Mouse (Mus musculus): ENCODE measurements around the gene Stoml1. TPM values are rescaled to one million over a fixed set of nuclear protein-coding genes. Genes with fewer than 3 reads are reported as not detected.

Gene Stoml1
- 11.3 to 14.2 TPM (median 13.0 TPM) in 3 replicates for total RNA-seq (2017)

DNA sequence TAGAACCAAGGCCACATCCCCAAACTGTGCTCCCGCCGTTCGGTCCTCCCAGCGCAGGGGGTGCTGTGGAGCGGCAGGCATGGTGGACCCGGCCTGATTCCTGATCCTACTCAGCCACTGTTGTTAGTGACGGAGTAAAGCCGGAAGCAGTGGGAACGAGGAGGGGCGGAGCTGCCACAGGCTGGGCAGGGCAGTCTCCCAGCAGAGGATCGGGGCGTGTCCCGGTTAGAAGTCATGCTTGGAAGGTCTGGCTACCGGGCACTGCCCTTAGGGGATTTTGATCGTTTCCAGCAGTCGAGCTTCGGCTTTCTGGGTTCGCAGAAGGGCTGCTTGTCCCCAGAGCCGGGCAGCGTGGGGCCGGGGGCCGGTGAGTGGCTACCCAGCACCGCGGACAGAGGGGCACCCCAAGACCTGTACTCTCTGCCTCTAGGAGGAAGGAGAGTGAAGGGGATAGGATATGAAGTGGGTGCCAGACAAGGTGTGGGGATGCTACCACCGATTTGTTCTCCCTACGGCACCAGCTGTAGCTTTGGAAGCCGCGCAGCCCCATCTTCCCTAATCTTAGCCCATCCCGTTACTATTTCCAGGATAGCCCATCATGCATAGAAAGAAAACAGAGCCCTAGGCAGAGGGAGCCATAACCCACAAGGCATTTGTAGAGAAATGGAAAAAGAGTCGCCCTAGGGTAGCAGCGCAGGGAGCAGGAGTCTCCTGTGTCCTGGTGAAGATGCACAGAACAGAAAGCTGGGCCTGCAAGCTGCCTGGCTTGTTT is at the start of gene Stoml1:
TSS of gene Stoml1 (plus strand) at position 132 of the 772 bp plus-strand sequence.
- peak; percentile 98 for ATAC-seq (replicated peaks; ENCODE audit: insufficient number of reproducible peaks, low FRiP score, low TSS enrichment, poor library complexity, severe bottlenecking)

DNA sequence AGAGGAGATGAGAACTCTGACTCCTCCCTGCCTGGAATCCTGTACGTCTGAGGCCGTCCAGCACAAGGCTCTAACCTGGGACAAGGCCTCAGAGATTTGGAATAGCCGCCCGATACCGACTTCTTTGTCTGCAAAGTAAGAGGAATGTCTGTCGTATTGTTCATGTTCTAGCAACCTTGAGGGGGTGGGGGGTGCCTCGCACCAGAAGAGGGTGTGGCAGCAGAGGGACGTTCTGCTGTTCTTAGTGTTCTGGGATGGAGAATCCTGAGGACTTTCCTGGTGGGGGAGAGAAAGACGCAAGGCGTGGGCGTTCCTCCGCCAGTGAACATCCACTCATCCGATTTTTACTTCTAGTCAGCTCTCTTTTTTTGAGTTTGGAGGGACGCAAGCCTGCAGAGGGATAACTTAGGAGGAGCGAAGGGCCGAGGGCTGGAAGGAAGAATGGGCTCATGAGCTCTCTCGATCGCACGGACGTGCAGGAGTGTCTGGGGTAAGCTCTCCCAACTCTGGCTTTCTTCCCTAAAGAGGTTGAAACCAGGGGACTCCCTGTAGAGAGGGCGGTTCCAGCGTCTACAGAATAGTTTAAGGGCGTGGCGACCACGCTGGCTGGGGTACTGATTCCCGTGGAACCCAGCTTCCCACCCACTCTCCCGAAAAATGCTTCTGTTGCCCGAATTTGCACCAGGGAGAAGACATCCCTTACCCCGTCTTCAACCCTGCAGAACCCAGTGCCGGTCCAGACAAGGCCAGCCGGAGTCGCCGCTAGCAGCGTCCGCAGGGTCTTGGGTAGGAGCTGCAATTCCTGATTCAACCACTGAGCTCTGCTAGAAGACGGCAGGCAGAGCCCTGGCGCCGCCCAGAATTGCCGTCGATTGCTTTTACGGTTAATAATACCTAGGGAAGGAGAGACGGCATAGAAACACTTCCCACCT is 49.2 kb upstream of the Stoml1 start, which contains the start of the genes Islr and Islr2:
TSS of gene Islr (minus strand) at position 791 of the 932 bp plus-strand sequence.
TSS of gene Islr2 (minus strand) at position 804 of the 932 bp plus-strand sequence.
- peak; percentile 64 for ATAC-seq (replicated peaks; ENCODE audit: insufficient number of reproducible peaks, low FRiP score, low TSS enrichment, poor library complexity, severe bottlenecking)

DNA sequence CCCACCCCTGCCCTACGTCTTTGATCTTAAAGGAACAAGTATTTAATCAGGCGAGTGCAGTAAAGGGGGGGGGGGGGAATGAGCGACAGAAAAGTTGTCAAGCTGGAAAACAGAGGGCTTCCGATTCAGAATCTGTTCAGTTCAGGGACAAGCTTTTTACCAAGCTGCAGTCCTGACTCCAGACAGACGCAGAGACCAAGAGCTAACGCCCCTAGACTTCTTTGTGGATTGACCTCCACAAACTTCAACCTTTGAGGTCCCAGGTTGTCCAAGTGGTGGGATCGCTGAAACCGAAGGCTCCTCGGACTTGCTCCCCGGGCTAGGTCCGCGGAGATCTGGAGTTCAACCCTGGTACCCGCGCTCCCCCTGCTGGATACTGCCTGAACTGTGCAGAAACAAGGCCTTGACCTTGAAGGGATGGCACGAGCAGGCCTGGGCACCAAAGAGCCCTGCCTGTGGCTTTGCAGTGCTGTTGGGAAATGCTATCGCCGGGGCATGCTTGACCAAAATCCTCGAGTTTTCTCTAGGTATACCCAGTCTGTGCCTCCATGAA is 48.4 kb upstream of the Stoml1 start:
- ATAC-seq (replicated peaks; ENCODE audit: insufficient number of reproducible peaks, low FRiP score, low TSS enrichment, poor library complexity, severe bottlenecking), result peak; percentile 85

DNA sequence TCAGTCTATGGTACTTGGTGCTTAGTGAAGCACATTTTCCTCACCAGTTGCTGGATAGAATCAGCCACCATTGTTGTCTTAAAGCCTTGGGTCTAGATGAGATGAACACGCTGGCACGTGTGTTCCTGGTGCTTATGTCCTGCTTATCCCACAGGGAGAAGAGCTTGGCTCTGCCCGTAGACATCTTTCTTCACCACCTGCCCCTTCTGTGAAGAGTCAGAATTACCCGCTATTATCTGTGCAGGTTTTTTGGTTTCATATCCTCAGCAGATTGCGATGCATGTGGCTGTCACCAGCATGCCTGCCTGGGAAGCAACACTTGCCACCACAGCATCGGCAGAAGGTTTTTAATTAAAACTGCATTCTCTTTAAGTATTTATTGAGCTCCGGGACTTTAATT is 47.0 kb upstream of the Stoml1 start:
- no peak for ATAC-seq (replicated peaks; ENCODE audit: insufficient number of reproducible peaks, low FRiP score, low TSS enrichment, poor library complexity, severe bottlenecking)

DNA sequence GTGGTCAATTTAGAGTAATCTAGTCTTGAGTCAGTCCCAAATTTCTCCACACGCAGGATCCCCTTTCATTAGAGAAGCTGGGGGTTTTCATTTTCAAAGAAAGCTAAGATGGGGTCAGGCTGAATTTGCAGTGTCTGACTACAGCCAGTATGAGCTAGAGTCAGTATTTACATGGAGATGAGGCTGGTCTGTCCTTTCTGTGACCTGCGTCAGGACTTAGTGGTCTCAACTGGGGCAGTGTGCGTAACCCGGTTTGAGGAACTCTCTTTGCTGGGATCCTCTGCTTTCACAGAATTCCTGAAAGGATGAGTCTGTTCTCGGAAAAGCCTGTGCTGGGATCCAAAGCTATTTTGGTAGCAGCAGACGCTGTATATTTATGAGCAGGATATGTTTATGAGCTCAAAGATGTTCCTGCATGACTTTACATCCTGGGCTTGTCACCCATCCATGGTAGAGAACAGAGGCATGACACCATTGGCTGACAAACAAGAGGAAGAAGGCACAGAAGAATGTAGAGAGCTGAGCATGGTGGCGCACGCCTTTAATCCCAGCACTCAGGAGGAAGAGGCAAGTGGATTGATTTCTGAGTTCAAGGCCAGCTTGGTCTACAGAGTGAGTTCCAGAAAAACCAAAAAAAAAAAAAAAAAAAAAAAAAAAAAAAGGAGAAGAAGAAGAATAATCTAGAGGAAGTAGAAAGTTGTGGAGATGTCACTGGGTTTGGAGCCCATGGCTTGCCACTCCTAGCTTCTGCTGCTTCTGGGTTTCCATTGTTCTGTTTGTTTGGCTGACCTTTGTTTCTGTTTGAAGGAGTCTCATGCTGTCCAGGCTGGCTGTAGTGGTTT is 43.3 kb upstream of the Stoml1 start:
- no peak for ATAC-seq (replicated peaks; ENCODE audit: insufficient number of reproducible peaks, low FRiP score, low TSS enrichment, poor library complexity, severe bottlenecking)

DNA sequence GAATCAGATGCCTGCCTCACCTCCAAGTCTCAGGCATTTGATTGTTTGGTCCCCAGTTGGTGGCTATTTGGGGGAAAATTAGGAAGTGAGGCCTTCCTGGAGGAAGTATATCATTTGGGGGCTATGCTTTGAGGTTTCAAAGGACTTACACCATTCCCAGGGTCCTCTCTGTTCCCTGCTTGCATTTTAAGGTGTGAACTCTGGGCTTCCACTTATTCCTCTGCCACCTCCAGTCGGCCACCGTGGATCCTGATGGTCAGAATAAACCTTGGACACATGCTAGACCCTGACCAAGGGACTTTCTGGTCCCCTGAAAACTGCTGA is 42.7 kb upstream of the Stoml1 start:
- ATAC-seq (replicated peaks; ENCODE audit: insufficient number of reproducible peaks, low FRiP score, low TSS enrichment, poor library complexity, severe bottlenecking), result no peak

DNA sequence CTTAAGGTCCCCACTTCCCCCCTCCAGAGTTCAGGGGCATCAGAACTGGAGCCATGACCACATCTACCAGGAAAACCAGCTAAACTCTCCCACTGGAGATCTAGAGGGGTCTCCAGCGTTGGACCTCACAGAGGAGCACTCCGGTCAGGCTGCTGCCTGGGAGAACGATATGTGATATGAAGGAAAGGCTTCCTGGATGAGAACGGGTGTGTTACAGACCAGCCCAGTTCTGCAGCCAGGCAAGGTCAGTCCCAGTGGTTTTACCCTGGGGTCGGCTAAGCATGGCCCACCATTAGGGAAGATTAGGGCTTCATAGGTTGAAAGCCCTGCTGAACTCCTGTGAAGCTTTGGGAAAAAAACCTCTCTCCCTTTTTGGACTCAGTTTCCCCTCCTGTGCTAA is 39.6 kb upstream of the Stoml1 start:
- ATAC-seq (replicated peaks; ENCODE audit: insufficient number of reproducible peaks, low FRiP score, low TSS enrichment, poor library complexity, severe bottlenecking), result no peak

DNA sequence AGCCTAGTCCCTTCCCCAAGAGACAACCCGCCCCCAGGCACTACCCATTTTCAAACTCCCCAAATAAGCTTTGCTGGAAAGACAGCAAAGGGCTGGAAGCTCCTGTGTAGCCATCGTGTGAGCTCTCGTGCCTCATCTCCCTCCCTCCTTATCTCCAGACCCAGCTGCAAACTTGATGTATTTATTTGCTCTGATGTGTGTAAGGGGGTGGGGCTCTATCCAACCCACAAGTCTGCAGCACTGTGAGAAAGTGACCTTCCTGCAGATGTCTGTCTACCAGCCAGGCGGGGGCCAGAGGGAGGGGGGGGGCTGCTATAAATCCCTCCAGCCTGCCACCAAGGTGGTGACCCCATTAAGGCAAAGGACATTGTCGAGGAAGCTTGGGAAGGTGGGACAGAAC is 39.1 kb upstream of the Stoml1 start:
- ATAC-seq (replicated peaks; ENCODE audit: insufficient number of reproducible peaks, low FRiP score, low TSS enrichment, poor library complexity, severe bottlenecking), result no peak

DNA sequence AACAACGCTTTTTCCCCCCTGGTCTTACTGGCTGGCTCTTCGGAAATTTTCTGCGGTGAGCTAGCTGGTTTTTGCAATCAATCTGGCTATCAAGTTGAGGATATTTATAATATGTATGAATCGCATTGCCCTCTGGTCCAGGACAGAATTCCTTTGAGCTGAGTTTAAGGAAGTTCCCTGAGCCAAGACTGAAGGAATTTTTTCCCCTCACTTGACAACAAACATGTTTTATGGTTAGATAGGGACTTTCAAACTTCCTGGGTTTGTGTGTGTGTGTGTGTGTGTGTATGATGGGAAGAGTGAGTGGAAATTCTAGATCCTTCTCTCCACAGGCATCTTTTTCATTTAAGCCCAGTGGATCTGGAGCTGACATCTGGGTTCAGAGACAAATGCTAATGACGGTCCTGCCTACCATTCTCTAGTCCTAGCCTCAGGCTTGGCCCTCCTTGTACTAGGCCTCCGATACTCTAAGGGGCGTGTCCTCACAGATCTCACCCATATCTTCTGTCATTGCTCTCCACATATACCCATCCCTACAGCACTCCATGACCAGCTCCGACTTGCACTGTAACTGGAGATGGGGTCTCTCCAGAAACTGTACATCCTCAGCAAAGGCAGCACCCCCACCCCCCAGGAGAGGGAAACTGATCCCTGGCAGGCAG is 38.3 kb upstream of the Stoml1 start:
- ATAC-seq (replicated peaks; ENCODE audit: insufficient number of reproducible peaks, low FRiP score, low TSS enrichment, poor library complexity, severe bottlenecking), result no peak

DNA sequence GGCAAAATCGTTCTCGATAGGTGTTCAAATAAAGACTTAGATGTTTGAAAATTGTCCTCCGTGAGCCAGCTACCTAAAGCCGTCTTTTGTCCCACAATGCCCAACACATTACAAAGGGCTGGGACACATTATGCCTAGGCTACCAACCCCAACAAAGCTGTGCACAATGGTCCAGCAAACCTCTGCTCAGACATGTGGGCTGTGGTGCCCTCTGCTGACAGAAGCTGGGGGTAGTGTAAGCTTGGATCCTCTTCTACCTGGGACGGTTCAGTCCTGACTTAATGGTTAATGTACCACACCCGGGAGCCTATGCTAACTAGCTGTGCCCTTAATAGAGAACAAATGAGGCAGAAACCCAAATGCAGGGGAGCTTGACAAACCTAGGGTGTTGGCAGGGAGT is 36.6 kb upstream of the Stoml1 start:
- ATAC-seq (replicated peaks; ENCODE audit: insufficient number of reproducible peaks, low FRiP score, low TSS enrichment, poor library complexity, severe bottlenecking), result no peak

DNA sequence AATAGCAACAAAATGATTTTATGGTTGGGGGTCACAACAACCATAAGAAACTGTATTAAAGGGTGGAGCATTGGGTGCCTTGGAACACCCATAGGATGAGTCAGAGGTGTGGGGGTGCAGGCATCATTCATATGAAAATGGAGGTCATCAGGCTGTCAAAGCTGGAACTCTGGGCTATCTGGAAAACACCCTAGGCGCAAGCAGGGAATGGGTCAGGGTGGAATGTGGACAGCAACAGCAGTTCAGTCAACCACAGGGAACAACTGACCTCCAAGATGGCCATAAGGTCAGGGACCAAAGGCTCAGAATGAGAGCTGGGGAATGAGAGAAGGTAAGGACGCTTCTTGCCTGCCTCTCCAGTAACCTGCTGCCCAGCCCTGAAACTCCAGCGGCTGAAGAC is 34.4 kb upstream of the Stoml1 start:
- ATAC-seq (replicated peaks; ENCODE audit: insufficient number of reproducible peaks, low FRiP score, low TSS enrichment, poor library complexity, severe bottlenecking), result no peak

DNA sequence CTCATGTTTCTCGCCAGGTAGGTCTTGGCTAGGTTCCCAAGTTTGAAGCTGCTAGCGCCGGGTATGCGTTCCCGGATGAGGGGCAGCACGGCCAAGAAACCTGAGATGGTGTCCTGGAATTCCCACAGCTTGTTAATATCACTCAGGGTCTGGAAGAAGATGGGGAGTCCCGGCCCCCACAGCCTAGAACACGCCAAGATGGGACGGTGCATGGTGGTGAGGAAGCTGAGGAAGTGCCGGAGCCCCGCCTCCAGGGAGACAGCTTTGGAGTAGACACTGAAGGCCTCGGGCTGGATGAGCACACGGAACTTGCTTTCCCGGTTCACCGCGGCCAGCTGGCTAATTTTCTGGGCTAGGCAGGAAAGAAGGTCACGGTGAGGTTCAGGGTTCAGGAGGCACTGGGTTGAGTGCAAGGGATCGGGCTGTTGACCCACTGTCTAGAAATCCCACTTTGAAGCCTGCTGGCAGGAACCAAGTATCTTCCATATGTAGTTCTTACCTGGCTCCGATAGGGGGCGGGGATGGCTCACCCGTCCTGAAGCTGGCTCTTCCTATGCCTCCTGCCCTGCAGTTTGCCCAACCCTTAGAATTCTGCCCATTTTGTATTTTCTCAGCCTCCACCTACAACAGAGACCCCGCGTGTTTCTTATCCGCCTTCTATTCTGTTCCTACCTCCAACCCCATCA is 32.6 kb upstream of the Stoml1 start:
- peak; percentile 49 for ATAC-seq (replicated peaks; ENCODE audit: insufficient number of reproducible peaks, low FRiP score, low TSS enrichment, poor library complexity, severe bottlenecking)

DNA sequence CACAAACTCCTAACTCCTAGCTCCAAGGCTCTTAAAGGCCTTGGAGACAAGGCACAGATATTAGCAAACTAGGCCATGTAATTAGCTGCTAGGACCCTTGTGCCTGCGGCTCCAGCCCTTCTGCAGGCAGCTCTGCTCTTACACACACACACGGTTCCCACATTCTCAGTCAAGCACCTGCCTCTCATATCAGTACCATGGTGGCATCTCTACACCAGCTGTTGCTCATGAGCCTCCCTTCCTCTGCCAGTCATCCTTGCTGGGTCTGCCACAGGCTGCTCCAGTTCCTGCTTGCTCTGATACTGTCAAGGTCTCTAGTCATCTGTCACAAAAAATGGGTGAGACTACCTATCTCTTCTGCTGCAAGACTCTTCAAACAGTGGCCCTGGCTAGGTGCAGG is 28.6 kb upstream of the Stoml1 start:
- ATAC-seq (replicated peaks; ENCODE audit: insufficient number of reproducible peaks, low FRiP score, low TSS enrichment, poor library complexity, severe bottlenecking), result no peak

DNA sequence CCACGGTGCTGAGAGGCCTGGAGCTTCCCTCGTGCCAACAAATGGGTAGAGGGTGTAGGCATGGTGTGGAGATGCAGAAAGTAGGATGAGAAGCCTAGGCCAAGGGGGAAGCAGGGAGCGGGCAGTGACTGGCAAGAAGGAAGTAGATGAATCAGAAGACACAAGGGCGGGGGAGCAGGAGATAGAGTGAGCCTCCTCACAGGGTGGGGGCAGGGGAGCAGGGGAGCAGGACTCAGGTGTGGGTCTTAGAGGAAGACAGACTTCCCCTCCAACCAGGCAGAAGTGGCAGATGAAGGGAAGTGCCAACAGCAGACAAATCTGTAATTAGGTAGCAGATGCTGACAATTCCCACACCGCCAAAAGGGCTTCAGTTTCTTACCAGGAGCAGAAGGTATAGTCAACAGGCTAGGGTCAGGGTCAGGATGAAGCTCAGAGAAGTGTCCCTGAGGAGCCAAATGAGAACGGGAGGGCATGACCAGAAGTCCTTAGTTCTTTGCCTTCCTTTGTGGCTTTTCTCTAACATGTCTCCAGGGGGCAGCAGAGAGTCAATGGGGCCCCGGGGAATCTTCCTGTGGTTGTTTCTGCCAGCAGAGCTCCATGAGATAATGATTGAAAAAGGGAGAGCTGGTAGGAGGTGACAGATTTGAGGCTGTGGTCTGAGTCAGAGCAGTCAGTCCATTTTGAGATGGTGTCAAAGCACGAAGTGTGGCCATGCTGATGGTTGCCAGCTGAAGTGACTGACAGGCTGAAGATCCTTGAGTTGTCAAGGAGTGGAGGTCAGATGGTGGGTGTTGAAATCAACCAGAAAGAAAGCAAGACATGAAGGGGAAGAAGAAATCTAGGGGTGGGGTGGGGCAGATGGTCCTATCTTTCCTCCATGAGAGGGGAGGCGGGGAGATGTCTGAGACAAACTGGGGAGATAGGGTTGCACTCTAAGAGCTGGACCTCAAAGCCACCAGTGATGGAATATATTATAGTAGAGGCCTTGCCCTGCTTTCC is 26.8 kb upstream of the Stoml1 start:
- ATAC-seq (replicated peaks; ENCODE audit: insufficient number of reproducible peaks, low FRiP score, low TSS enrichment, poor library complexity, severe bottlenecking), result peak; percentile 51; the same call in 1 of the 2 replicates

DNA sequence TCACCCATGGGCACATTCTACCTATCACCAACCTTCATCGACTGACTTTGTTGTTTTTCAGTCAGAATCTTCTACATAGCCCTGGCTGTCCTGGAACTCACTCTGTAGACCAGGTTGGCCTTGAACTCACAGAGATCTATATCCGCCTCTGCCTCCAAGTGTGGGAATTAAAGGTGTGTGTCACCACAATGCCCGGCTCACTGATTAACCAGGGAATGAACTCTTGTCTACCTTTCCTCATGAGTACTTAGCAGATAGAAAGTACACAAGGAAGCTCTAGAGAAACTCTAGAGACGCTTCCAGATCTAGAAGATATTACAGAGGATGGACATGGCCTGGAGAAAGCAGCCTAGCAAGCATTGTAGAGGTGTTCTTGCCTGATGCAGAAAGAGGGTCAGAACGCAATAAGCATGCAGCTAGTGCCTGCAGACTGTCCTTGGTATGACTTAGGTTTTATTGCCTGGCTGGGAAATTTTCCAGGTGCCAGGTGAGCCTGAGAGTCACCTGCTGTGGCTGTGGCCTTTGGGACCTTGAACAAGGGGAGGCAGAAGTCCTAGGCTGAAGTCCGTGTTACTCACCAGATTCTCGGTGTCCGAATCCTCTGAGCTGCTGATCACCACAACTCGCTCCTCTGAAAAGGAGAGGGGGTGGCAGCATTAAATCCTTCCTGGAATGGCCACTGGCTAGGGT is 24.0 kb upstream of the Stoml1 start:
- ATAC-seq (replicated peaks; ENCODE audit: insufficient number of reproducible peaks, low FRiP score, low TSS enrichment, poor library complexity, severe bottlenecking), result no peak

DNA sequence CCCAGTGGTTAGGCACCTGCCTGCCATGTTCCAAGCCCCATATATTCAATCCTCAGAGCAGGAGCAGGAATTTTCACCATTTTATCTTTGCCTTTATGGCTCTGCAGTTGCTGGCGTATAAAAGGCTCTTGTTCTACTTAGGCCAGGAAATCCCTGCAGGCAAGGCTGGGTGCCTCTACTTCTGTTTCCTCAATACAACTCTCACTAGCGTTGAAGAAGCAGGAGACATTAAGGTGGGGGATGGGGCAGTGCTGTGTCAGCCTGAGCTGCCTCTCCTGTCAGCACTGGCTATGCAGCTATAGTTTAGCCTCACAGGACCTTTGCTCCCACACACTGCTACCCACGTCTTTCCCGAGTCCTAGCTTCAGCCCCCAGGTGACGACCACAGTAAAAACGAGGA is 21.2 kb upstream of the Stoml1 start:
- peak; percentile 52; the same call in 1 of the 2 replicates for ATAC-seq (replicated peaks; ENCODE audit: insufficient number of reproducible peaks, low FRiP score, low TSS enrichment, poor library complexity, severe bottlenecking)
